Mouse (Mus musculus) frontal cortex, postnatal 36 days (tissue): ENCODE data around the gene Kcnj5.

Source experiments
- DNase-seq, 2 experiments: peaks; one replicate each; pipeline ENCODE4 v3.0.0; 2022; ENCODE audit warnings: low spot score in 2 of 2

Kcnj5 gene

GRCm38 (mm10) chr9:32344051-32344450, at the start of gene Kcnj5:
Gene Kcnj5 (minus strand): TSS chr9:32344350.
- no peak for DNase-seq

- no peak for DNase-seq
These were observed 48.6 kb upstream of the Kcnj5 start for GRCm38 (mm10) chr9:32392716-32393115.

GRCm38 (mm10) chr9:32391701-32392100, 47.6 kb upstream of the Kcnj5 start:
- DNase-seq = peak; percentile 46 to 55

GRCm38 (mm10) chr9:32391092-32391491, 46.9 kb upstream of the Kcnj5 start:
- DNase-seq = no peak

GRCm38 (mm10) chr9:32388120-32388519, 44.0 kb upstream of the Kcnj5 start:
- no peak for DNase-seq

- DNase-seq = no peak
These were observed 40.8 kb upstream of the Kcnj5 start for GRCm38 (mm10) chr9:32384906-32385305.

GRCm38 (mm10) chr9:32376863-32377590, 32.9 kb upstream of the Kcnj5 start:
- no peak for DNase-seq

- DNase-seq = no peak
These were observed 31.9 kb upstream of the Kcnj5 start for GRCm38 (mm10) chr9:32376031-32376430.

GRCm38 (mm10) chr9:32373656-32374055, 29.5 kb upstream of the Kcnj5 start:
- no peak for DNase-seq

- DNase-seq = no peak
These were observed 28.1 kb upstream of the Kcnj5 start, which contains the start of gene Kcnj1 for GRCm38 (mm10) chr9:32372202-32372601. Gene Kcnj1 (plus strand): TSS chr9:32372493.

- no peak for DNase-seq
These were observed 25.2 kb upstream of the Kcnj5 start for GRCm38 (mm10) chr9:32369388-32369787.

GRCm38 (mm10) chr9:32368812-32369211, 24.7 kb upstream of the Kcnj5 start:
- DNase-seq = no peak

GRCm38 (mm10) chr9:32360770-32361169, 16.6 kb upstream of the Kcnj5 start:
- DNase-seq = no peak

- DNase-seq = peak; percentile 65 to 87
These were observed 6.2 kb upstream of the Kcnj5 start for GRCm38 (mm10) chr9:32350332-32350731.

- no peak for DNase-seq
These were observed 5.2 kb upstream of the Kcnj5 start for GRCm38 (mm10) chr9:32349344-32349743.

GRCm38 (mm10) chr9:32348096-32348495, 3.9 kb upstream of the Kcnj5 start:
- DNase-seq = no peak

GRCm38 (mm10) chr9:32344489-32344888, 339 bp upstream of the Kcnj5 start:
- DNase-seq = peak in 1 of 2 experiments; percentile 28

GRCm38 (mm10) chr9:32342929-32343328, 1.2 kb downstream of the Kcnj5 start:
- no peak for DNase-seq

- DNase-seq = no peak
These were observed 3.3 kb downstream of the Kcnj5 start for GRCm38 (mm10) chr9:32340831-32341230.

- DNase-seq = no peak
These were observed 8.6 kb downstream of the Kcnj5 start for GRCm38 (mm10) chr9:32335389-32336150.

GRCm38 (mm10) chr9:32331162-32331561, 13.0 kb downstream of the Kcnj5 start:
- no peak for DNase-seq

- DNase-seq = no peak
These were observed 15.4 kb downstream of the Kcnj5 start for GRCm38 (mm10) chr9:32328777-32329176.

GRCm38 (mm10) chr9:32323610-32324009, 20.5 kb downstream of the Kcnj5 start:
- no peak for DNase-seq
